In the genomic region with DNA sequence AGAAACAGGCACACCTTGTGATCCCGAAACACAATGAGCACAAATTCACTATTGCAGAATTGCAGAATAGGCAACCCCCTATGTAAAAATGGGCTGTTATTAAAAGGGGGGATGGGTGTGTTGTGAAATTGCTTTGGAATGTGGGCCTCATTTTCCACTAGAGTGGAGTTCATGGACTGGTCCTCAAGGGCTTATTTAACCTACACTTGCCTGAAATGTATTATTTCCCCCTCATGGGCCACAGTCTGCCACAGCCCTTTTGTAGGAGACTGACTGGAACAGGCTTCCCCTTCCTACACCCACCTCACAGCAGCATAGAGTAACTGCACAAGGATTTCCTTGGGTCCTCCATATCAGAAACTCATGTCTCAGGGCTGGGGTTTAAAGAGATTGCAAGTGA, we compare ENCODE assay signal across 12 mouse cellular contexts.
"Had no signal": no experiment of that assay in that cellular context is flagged by ENCODE, and none has a peak within 500 bp of the region (broad histone marks: within the 10 kb centered on the region; RNA-seq: fewer than 3 reads in every experiment).

No protein-coding gene starts in this region.

- H3K4me2 ChIP-seq: kidney, embryonic 15.5 days; liver, embryonic 12.5 days; lung, embryonic 14.5 days; neural tube, embryonic 12.5 days had no signal

- H3K9ac ChIP-seq: kidney, embryonic 15.5 days; liver, embryonic 12.5 days; lung, embryonic 14.5 days; neural tube, embryonic 12.5 days had no signal

- H3K4me1 ChIP-seq: liver, embryonic 12.5 days; neural tube, embryonic 12.5 days had no signal

- H3K27me3 ChIP-seq: kidney, embryonic 15.5 days; liver, embryonic 12.5 days; neural tube, embryonic 12.5 days had no signal

- DNase-seq: kidney, adult 2 months; kidney, postnatal 14 days; lung, embryonic 14.5 days; lung, postnatal 14 days; midbrain, embryonic 14.5 days; thymus, postnatal 4 days had no signal

- H3K4me3 ChIP-seq: kidney, embryonic 15.5 days; left cerebral cortex, adult 2 months; liver, embryonic 12.5 days; neural tube, embryonic 12.5 days had no signal

- H3K36me3 ChIP-seq: kidney, embryonic 15.5 days; liver, embryonic 12.5 days; neural tube, embryonic 12.5 days had no signal

- ATAC-seq: intestine, embryonic 16.5 days; liver, embryonic 12.5 days had no signal

- H3K9me3 ChIP-seq: kidney, embryonic 15.5 days; liver, embryonic 12.5 days; neural tube, embryonic 12.5 days had no signal

- H3K27ac ChIP-seq: kidney, embryonic 15.5 days; left cerebral cortex, adult 2 months; liver, embryonic 12.5 days; neural tube, embryonic 12.5 days; stomach, postnatal 0 days had no signal
